Mouse (Mus musculus) T-helper 2 cell (primary cell): ENCODE data around the gene Kctd10.

Experiments
- in situ Hi-C: fragments of 300-600 bp; cut with MboI, MseI; formaldehyde crosslinking; loops from one replicate; pipeline ENCODE4 v1.15.1; 2025; ENCODE audit warnings: high pct_unique_total_duplicates

The Kctd10 gene

GRCm38 (mm10) chr5:114379763-114380162, 545 bp downstream of the Kctd10 start:
- in situ Hi-C loops, result loop anchor here (5.0 kb wide), 1 partner anchor 67 kb away; no protein-coding TSS in a partner anchor

GRCm38 (mm10) chr5:114378936-114379335, 1.4 kb downstream of the Kctd10 start:
- in situ Hi-C loops, result no loop called here

GRCm38 (mm10) chr5:114378177-114378920, 2.0 kb downstream of the Kctd10 start:
- in situ Hi-C loops, result no loop called here

GRCm38 (mm10) chr5:114374409-114375213, 5.7 kb downstream of the Kctd10 start:
- in situ Hi-C loops, result no loop called here

- in situ Hi-C loops, result no loop called here
Observed at GRCm38 (mm10) chr5:114373581-114373980, 6.7 kb downstream of the Kctd10 start.

GRCm38 (mm10) chr5:114373174-114373573, 7.1 kb downstream of the Kctd10 start:
- in situ Hi-C loops, result no loop called here

GRCm38 (mm10) chr5:114372565-114372964, 7.7 kb downstream of the Kctd10 start:
- in situ Hi-C loops, result no loop called here

GRCm38 (mm10) chr5:114371731-114372473, 8.4 kb downstream of the Kctd10 start:
- in situ Hi-C loops, result no loop called here

GRCm38 (mm10) chr5:114371331-114371730, 9.0 kb downstream of the Kctd10 start:
- in situ Hi-C loops, result no loop called here

GRCm38 (mm10) chr5:114370371-114370776, 9.9 kb downstream of the Kctd10 start:
- in situ Hi-C loops, result no loop called here

GRCm38 (mm10) chr5:114369921-114370320, 10.4 kb downstream of the Kctd10 start:
- in situ Hi-C loops, result no loop called here

GRCm38 (mm10) chr5:114368803-114369496, 11.4 kb downstream of the Kctd10 start:
- in situ Hi-C loops, result no loop called here

GRCm38 (mm10) chr5:114368121-114368520, 12.2 kb downstream of the Kctd10 start:
- in situ Hi-C loops, result no loop called here

- in situ Hi-C loops, result no loop called here
Observed at GRCm38 (mm10) chr5:114365043-114365752, 15.1 kb downstream of the Kctd10 start.

GRCm38 (mm10) chr5:114360968-114361367, 19.3 kb downstream of the Kctd10 start:
- in situ Hi-C loops, result no loop called here

- in situ Hi-C loops, result no loop called here
Observed at GRCm38 (mm10) chr5:114359586-114359985, 20.7 kb downstream of the Kctd10 start.

- in situ Hi-C loops, result no loop called here
Observed at GRCm38 (mm10) chr5:114358833-114359232, 21.5 kb downstream of the Kctd10 start.

GRCm38 (mm10) chr5:114356936-114357751, 23.2 kb downstream of the Kctd10 start:
- in situ Hi-C loops, result no loop called here

- in situ Hi-C loops, result no loop called here
Observed at GRCm38 (mm10) chr5:114356250-114356935, 23.9 kb downstream of the Kctd10 start.
